Mouse (Mus musculus) embryo, embryonic 11 days (tissue): Measurements from ENCODE around the gene Btg2.

Experiments
- DNase-seq: peaks from one replicate; pipeline ENCODE4 v3.0.0-alpha.2; 2015

The Btg2 gene

DNA sequence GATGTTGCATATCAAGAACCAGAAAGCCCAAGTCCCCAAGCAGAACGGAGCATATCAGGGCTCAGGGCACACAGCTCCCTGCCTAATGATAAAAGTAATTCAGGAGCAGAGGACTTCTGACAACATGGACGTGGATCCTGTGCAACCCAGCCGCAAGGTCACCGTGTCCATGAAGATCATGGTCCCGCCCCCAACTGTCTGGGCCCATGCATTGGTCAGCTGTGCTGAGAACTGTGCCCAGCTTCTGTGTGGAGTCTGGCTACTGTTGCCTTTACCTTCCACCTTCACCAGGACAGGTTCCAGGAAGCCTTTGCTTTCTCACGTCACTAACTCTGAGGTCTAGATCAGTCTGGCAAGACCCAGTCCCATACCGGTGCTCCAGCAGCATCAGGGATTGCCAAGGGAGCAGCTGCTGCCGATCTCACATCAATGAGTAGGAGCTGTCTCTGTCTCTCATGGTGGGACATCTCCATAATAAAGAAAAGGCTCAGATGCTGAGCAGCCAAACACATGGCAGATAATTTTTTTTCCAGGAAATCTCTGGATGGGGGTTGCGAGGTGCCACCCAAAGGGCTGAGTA is 23.2 kb downstream of the Btg2 start:
- no peak for DNase-seq

DNA sequence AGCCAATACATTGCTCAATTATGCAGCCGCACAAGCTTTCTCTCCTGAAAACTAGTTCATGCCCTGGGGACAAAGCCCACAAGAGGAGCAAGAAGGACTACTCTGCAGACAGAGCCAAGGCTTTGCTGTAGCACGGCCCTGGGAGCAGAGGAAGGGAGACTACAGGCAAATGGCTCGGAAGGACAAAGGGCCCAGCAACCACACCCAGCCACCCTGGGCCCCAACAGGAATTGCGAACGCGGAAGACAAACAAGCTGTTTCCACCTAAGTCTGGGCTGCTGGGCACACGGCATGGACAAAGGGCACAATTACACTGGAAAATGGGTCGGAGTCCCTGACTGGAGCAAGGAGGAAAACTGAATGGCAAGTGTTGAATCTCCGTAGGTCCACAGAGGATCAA is 23.9 kb downstream of the Btg2 start:
- no peak for DNase-seq

DNA sequence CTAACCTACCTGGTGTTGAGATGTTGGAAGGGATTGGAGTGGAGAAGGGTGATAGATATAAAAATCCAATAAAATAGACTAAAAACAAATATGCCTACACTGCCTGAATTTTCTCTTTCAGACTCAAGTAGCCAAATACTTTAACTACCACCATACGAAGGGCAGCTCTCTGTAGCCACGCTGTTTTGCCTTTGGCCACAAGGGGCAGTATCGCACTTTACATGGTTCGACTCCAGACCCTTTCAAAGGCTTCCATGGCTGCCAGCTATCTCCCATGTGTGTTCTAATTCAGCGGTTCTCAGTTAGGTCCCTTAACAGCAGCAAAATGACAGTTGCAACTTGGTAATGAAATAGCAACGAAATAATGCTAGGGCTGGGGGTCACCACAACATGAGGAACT is 25.7 kb downstream of the Btg2 start:
- peak; percentile 91 for DNase-seq

DNA sequence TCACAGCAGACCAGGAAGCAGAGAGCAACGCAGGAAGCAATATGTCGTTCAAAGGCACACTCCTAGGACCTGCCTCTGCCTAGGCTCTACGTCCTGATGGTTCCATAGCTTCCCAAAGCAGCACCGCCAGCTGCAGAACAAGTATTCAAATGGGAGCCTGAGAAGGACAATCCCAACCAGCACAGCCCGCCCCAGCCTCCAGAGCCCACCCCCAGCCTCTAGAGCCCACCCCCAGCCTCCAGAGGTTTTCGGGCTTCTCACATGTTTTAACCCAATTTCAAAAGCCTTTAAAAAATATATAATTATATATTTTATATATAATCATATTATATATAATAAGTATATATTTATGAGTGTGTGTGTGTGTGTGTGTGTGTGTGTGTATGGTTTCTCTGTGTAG is 29.4 kb downstream of the Btg2 start:
- DNase-seq, result no peak

DNA sequence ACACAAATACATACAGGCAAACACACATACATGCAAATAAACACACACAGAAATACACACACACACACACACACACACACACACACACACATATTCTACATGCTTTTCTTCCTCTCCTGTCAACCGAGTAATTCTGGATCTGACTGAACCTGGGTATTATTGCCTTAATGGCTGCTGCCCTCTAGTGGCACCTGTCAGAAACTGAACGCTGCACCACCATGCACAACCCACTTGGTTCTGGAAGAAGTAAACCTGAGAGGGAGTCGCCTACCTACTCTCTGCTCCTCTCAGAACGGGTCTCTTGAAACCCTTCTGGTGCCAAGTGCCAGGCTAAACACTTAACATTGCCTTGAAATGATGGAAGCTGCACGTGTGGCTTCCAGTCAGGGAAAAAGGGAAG is 30.2 kb downstream of the Btg2 start:
- peak; percentile 87 for DNase-seq

DNA sequence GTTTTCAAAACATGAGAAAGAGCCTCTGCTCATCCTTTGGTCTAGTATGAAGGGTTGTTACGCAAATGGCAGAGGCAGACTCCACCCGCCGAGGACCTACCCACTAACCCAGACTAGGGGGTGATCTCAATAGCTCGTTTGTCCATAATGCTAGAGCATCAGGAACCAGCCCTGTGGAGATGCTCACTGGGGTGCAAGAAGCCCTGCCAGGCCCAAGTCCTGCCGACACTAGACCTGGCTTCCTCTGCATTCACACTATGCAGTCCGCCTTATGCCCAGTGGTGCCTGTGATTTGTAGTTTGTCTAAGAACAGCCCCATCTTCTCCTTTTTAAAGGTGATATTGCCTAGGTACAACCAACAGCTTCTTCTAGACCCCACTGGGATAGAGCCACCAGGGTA is 31.5 kb downstream of the Btg2 start:
- no peak for DNase-seq

DNA sequence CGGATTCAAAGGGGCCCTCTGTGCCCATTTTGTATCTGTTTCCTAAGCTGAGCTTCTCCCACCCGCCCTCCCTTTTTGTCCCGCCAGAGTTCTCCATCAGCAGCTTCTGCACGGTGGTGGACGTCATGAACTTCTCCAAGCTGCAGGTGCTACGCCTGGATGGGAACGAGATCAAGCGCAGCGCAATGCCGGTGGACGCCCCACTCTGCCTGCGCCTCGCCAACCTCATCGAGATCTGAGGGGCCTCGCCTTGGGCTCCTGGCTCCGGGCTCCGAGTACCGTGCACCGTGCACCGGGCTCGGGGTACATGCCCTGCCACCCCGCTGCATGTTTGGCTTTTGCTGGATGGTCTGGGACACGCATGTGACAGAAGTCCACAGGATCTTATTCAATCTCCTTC is 32.5 kb downstream of the Btg2 start:
- no peak for DNase-seq

DNA sequence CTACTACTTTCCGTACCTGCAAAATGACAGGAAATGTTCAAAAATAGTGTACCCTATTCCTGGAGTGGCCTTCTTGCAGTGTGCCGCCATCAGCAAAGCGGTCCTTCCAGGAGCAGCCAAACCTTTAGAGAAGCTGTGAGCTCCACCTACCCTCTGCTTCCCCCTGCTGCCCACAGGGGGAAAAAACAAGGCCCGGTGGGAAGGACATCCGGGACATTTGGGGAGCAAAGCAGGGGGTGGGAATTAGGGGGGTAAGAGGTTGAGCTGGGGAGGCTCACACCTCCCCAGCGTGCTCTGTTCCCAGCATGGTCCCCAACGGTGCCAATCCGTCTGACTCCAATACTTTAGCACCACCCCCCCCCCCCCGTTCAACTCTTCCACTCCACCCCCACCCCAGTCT is 32.9 kb downstream of the Btg2 start:
- DNase-seq, result peak; percentile 87

DNA sequence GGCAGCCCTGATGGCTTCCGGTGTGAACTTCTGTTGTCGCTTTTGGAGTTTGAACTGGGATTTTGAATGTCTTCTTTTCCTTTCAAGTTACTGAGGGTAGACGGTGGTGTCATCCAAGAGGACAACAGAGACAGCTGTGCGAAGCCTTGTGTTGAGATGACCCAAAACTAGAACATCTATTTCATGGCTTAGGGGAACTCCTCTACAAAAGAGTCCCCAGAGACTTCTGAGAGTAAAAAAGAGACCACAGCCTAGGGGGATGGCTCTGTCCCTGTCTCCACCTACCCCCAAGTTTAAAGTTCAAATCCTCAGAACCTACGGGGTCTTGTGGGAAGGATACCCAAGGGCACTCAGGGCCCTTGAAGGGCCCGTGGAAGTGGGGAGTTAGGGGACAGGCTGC is 34.1 kb downstream of the Btg2 start:
- DNase-seq, result no peak

DNA sequence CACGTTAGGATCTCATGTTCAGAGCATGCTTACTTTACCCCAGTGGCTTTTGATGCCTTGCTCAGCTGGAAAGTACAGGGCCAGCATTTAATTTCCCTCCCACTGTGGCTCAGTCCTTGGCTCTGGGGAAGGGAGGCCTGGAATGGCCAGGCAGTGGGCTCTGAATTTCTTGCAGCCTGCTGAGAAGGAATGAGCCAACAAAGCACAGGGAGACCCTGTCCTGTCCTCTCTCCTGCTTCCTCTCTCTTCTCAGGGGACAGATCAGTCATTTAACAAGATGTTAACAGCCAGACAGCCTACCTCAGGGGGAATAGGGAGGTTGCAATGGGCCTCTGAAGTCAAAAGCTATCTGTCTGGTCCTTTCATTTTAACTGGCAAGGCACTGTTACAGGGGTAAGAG is 36.6 kb downstream of the Btg2 start:
- no peak for DNase-seq

DNA sequence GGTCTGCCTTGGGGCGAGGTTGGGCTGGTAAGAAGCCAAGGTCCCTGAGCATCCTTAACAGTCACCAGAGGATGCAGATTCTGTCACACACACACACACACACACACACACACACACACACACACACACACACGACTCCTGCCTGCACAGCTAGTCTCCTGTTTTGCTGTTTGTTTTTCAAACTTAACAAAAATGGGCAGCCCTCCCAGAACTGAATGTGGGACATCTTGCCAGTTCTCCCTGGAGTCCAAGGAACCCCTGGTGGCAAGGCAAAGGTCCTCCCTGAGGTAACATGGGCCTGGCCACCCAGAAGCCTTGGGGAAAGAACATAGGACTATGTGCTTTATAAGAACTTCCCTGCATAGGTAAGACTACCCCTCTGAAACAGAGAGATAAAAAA is 37.0 kb downstream of the Btg2 start:
- DNase-seq, result no peak

DNA sequence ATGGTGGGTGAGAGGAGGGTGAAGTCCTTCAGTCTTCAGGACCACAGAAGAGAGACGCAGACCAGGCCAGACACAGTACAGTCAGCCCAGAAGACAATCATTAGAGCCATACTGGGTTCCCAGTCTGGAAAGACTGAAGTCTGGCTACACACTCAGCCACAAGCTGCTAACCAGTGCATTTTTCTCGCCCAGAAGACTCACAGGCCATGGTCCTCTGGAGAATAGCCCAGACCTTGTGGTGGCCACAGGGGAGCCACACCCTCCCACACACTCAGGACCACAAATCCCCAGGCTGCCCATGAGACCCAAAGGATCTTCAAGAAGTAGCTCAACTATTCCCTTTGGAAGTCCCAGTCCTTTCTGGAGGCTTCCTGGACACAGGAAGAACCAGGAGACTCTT is 39.6 kb downstream of the Btg2 start:
- no peak for DNase-seq

DNA sequence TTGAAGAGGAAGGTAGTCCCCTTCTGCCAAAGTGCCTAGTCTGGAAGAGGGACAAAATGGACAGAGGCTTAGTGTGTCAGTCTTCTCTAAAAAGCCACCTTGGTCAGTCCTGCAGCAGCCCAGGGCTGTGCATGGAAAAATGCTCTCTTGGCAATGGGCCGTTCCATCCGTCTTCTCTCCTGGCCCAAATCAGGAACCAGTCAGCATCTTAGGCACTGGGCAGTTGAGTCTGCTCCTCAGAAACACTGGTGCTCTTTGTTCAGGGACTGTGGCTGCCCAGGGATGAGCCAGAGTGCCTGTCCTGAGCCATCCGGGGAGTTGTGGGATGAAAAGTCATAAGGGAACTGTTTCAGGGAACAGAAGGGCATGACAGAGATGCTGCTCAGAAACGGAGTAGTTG is 40.6 kb downstream of the Btg2 start:
- DNase-seq, result no peak

DNA sequence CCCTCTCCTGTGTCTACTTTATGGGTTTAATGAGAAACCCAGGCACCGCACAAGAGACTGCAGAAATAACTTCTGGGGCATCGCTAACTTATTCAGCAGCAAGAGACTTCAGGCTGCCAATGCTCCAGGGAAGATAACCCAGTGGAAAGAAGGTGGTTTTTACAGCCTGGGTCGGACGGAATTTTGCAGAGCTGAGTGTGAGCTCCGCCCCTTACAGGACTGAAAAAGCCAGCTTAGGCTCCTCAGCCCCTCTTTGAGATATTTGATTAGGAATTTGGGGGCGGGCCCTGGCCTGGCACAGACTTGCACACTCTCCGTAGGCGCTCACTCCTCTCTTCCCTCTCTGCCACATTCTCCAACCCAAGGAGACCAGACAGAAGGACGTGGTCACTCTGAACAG is 41.7 kb downstream of the Btg2 start, which contains the start of gene Fmod:
Gene Fmod (plus strand): TSS at position 83 of the 400 bp plus-strand sequence.
- peak; percentile 52 for DNase-seq

DNA sequence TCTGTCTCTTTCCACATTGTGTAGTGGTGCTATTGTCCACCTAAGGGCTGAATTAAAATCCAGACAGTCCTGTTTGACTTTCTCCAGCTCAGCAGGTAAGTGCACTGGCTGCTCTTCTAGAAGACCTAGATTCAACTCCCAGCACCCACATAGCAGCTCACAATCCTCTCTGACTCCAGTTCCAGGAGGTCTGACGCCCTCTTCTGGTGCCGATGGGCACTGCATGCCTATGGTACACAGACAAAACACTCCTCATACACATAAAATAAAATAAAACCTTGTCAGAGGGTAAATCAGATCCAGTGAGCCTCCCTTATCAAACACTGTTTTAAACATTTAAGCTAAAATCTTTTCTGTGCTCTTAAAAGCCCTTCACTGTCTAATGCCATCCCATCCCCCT is 42.4 kb downstream of the Btg2 start:
- DNase-seq, result no peak

DNA sequence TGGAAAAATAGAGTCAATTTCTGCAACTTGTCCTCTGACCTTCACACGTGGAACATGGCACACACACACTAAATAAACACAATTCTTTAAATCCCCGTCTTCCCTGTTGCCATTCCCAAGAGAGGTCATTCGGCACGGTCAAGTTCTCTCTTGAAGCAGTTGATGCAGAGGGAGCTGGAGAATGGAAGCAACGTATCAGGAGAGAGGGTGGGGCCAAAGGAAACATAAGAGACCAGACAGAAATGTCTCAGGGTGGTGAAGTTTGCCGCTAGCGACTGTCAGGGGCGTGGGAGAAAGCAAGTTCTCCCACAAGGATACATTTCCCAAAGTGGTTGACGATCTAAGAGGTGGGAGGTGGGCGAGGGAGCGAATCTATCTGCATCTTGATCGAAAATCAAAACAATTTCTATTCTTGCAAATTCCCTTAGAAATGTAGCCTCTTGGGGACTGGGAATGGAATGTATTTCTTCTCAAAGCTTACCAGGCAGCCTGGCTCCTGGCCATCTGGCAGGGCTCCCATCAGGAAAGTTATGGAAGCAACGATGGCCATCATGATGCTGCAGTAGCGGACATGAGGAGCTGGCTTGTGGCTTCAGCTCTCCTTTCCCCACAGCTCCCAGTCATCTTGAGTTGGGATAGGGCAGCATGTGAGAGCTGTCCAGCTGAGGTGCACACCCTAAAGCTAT is 50.6 kb downstream of the Btg2 start:
- DNase-seq, result no peak

DNA sequence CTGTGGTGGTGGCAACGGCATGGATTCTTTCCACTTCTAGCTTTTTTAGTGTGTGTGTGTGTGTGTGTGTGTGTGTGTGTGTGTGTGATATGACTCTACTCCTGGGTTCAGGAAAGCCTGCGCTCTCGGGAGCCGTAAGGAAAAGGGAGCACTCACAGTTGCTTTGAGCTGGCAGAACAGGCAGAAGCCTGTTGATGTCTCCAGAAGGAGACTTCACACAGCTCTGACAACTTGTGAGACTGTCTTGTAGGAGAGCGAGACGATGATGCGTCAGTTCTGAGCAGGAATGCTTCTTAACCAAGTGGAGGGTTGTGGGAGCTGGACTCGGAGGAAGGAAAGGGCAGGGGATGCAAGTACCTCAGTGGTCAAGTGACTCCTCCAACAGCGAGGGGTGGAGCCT is 52.2 kb downstream of the Btg2 start:
- DNase-seq, result no peak

DNA sequence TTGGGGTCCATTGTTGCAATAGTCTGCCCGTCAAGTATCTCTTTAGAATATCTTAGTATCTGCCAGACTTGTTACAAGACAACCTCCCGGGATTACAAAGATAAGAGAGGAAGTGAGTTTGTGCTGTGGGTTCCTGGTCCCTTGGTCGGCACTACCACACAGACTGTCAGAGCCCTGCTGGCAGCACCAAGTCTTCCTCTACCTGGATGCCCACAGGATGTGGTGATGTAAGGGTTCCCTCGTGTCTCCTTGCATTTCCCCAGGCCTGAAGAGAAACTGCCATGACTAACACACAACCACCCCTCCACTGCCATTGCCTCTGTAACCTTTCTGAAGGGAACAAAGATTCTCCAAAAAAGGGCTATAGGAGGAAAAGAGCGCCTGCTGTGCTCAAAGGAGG is 52.9 kb downstream of the Btg2 start:
- no peak for DNase-seq
